Mouse (Mus musculus) thymus, adult 2 months (tissue): ENCODE data around the gene Ccdc33.

Source experiments
- CTCF ChIP-seq: fragments of 200-500 bp; IDR thresholded peaks from 2 replicates; pipeline ENCODE4 v1.5.1; 2012; ENCODE audit warnings: mild to moderate bottlenecking, control low read depth, low read length, moderate library complexity, borderline replicate concordance; ENCODE audit not compliant: control insufficient read depth, poor library complexity, insufficient read depth; ENCODE audit errors: extremely low read depth
- POLR2A ChIP-seq: fragments of 200-500 bp; IDR thresholded peaks from 2 replicates; pipeline ENCODE4 v1.6.1; 2012; ENCODE audit warnings: mild to moderate bottlenecking, low read length, control low read depth, moderate library complexity; ENCODE audit not compliant: control insufficient read depth, poor library complexity, insufficient read depth; ENCODE audit errors: extremely low read depth

DNA sequence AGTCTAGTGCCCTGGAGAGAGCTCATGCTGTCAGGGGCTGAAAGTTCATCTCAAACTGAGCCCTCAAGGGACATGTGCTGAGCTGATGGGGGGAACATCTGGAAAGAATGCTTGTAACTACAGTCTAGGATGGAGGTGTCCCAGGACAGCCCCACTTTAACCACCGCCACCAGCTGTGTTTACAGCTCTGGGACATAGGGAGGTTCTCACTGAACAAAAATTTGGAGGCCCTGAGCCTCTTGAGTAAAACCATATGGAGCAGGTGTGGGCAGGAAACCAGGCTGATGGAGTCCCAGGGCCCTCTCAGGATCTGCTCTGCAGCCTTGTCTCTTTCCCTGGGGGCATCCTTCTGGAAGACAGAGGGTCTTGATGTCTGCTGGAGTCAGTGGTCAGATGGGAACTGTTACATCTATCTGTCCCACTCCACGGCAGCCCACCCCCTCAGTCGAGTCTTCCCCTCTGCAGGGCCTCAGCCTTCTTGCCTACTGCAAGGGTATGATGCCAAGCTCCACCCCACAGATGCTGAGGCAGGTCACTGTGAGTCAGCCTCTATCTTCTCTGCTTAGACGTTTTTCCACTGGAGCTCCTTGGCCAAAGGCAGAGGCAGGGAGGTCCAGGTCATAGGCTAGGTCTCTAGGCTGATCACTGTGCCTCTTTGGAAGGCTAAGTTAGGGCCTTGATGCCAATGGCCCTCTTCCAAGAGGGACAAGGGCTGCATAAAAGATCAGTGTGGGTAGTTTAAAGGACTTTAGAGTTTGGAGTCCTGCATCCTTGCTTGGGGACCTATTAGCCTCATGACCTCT lies 26.8 kb downstream of the Ccdc33 start:
- TF ChIP-seq CTCF, result no peak
- TF ChIP-seq POLR2A, result no peak
